Mouse (Mus musculus) heart, adult 2 months (tissue): ENCODE results near the gene Rpl32.
A peak's percentile ranks its signal among the peaks of the same experiment; 100 is the strongest.

Experiments
- CTCF ChIP-seq: fragments of 200-600 bp; IDR thresholded peaks from 2 replicates; pipeline ENCODE4 v1.8.1; 2022; ENCODE audit warnings: antibody characterized with exemption, mild to moderate bottlenecking, moderate library complexity
- EP300 ChIP-seq: fragments of 200-500 bp; IDR thresholded peaks from 2 replicates; pipeline ENCODE4 v1.6.1; 2011; ENCODE audit warnings: low read depth, low read length, control low read depth; ENCODE audit not compliant: insufficient read depth
- POLR2A ChIP-seq: fragments of 200-500 bp; IDR thresholded peaks from 2 replicates; pipeline ENCODE4 v1.6.1; 2011; ENCODE audit warnings: mild to moderate bottlenecking, low read depth, low read length, control low read depth; ENCODE audit not compliant: insufficient read depth

DNA sequence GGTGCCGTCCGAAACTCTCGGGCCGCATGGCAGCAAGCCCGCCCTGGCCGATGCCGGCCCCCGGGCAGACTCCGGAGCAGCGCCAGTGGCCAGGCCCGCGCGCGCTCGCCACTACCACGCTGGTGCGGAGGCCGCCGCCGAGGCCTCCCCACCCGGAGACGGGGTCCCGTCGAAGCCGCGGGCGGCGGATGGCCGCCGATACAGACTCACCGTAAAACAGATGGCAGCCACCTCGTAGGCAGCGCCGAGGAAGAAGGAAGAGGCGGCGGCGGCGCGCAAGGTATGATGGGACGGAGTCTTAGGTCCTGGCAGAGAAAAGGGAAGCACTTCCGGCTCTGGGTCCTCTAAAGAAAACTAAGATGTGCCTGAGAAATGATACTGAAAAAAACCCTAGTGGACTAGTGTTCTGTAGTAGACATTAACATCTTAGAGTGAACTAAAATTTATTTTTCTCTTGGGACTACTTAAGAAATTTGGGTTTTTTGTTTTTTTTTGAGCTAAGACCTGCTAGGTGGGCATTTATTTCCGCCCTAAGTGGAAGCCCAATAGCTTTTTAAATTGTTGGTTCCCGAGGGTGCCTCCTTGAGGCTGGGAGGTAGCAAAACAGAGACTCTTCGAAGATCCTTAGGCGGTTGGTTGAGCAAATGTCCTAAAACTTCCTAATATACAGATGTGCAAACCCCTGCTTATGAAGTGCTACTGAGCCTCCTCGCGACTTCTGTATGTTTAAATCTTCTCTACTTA, at the start of gene Rpl32:
- TF ChIP-seq EP300 (no peak), POLR2A (peak; percentile 90), CTCF (peak; percentile 84)
